Mouse (Mus musculus): ENCODE measurements around the gene Pfn4.
"Not testable (repeated sequence)": the region's sequence is repeated elsewhere in the genome, so short reads cannot be mapped to it uniquely, and the experiment has no call there.

The Pfn4 gene

GRCm38 (mm10) chr12:4768492-4769332 lies at the start of gene Pfn4, which contains the start of gene Fam228b:
Gene Pfn4 (plus strand): TSS chr12:4769022.
Gene Fam228b (minus strand): TSS chr12:4769267.
- DNase-seq = peak; percentile 97

- no peak for DNase-seq
These were observed 49.6 kb upstream of the Pfn4 start for GRCm38 (mm10) chr12:4719066-4719761.

- peak; percentile 22 for DNase-seq
These were observed 48.8 kb upstream of the Pfn4 start for GRCm38 (mm10) chr12:4719762-4720754.

- no peak for DNase-seq
These were observed 39.7 kb upstream of the Pfn4 start for GRCm38 (mm10) chr12:4729165-4729564.

- DNase-seq = no peak
These were observed 37.2 kb upstream of the Pfn4 start for GRCm38 (mm10) chr12:4731629-4732028.

- DNase-seq = no peak
These were observed 36.5 kb upstream of the Pfn4 start for GRCm38 (mm10) chr12:4732332-4732731.

- DNase-seq = no peak
These were observed 30.7 kb upstream of the Pfn4 start, which contains the start of gene Fam228a for GRCm38 (mm10) chr12:4738031-4738576. Gene Fam228a (minus strand): TSS chr12:4738430.

GRCm38 (mm10) chr12:4740823-4741222 lies 28.0 kb upstream of the Pfn4 start:
- DNase-seq = no peak

- no peak for DNase-seq
These were observed 26.6 kb upstream of the Pfn4 start for GRCm38 (mm10) chr12:4742183-4742582.

GRCm38 (mm10) chr12:4744486-4744885 lies 24.3 kb upstream of the Pfn4 start:
- no peak for DNase-seq

GRCm38 (mm10) chr12:4754451-4754850 lies 14.4 kb upstream of the Pfn4 start:
- DNase-seq = not testable (repeated sequence)

- no peak for DNase-seq
These were observed 11.8 kb upstream of the Pfn4 start for GRCm38 (mm10) chr12:4757060-4757459.

GRCm38 (mm10) chr12:4769333-4769723 lies 506 bp downstream of the Pfn4 start:
- no peak for DNase-seq

GRCm38 (mm10) chr12:4774895-4775587 lies 6.2 kb downstream of the Pfn4 start:
- DNase-seq = no peak

GRCm38 (mm10) chr12:4775588-4775949 lies 6.7 kb downstream of the Pfn4 start:
- DNase-seq = peak; percentile 46

GRCm38 (mm10) chr12:4777734-4778133 lies 8.9 kb downstream of the Pfn4 start:
- no peak for DNase-seq

- no peak for DNase-seq
These were observed 11.4 kb downstream of the Pfn4 start for GRCm38 (mm10) chr12:4780245-4780644.

GRCm38 (mm10) chr12:4781270-4781669 lies 12.4 kb downstream of the Pfn4 start:
- no peak for DNase-seq

- not testable (repeated sequence) for DNase-seq
These were observed 13.0 kb downstream of the Pfn4 start for GRCm38 (mm10) chr12:4781725-4782404.

GRCm38 (mm10) chr12:4783598-4783997 lies 14.8 kb downstream of the Pfn4 start:
- DNase-seq = peak; percentile 54

- no peak for DNase-seq
These were observed 15.6 kb downstream of the Pfn4 start for GRCm38 (mm10) chr12:4784466-4784865.
